Mouse (Mus musculus) neural tube, embryonic 11.5 days (tissue): Measurements from ENCODE around the gene Slc2a9. TPM values are rescaled to one million over a fixed set of nuclear protein-coding genes. Genes with fewer than 3 reads are reported as not detected.

Source experiments
- polyA plus RNA-seq: library from polyadenylated mRNA; unstranded; fragments of >200 nt; fragmentation: Nextera tagmentation; extraction: Ambion mirVana; gene quantifications from 2 replicates; pipeline ENCODE4 v1.2.1, GENCODE M21; 2014

Gene Slc2a9
- polyA plus RNA-seq, 1 experiment from 2014 or later, result 0.77 TPM

Other genes starting within 250 kb of the Slc2a9 start
- gene Tmem128, start 243.0 kb downstream of the Slc2a9 start, polyA plus RNA-seq, result 99.1 and 99.4 TPM in 2 replicates
- gene Otop1, start 227.2 kb downstream of the Slc2a9 start, polyA plus RNA-seq, result not detected in 2 replicates
- gene Drd5, start 183.8 kb downstream of the Slc2a9 start, polyA plus RNA-seq, result not detected in 2 replicates
- 170 and 179 TPM in 2 replicates for gene Wdr1, start 60.1 kb upstream of the Slc2a9 start, polyA plus RNA-seq
- 46.1 and 46.6 TPM in 2 replicates for gene Zfp518b, start 181.7 kb upstream of the Slc2a9 start, polyA plus RNA-seq